Mouse (Mus musculus) forebrain, embryonic 14.5 days (tissue): ENCODE measurements around the gene Rgs2. TPM values are rescaled to one million over a fixed set of nuclear protein-coding genes. Genes with fewer than 3 reads are reported as not detected.

Source experiments
- ATAC-seq: fragments of 200-750 bp; cut with Nextera tagmentation; 2 replicates; pipeline ENCODE4 v1.8.0; 2017; ENCODE audit warnings: mild to moderate bottlenecking, moderate library complexity
- DNase-seq: peaks from one replicate; pipeline ENCODE4 v3.0.0-alpha.2; 2015; ENCODE audit warnings: low spot score
- H3K27ac ChIP-seq: fragments of 300-500 bp; sonication (generic); 2 replicates; pipeline ENCODE4 v1.5.1; 2014; ENCODE audit warnings: low read depth, mild to moderate bottlenecking, control low read depth, low read length, moderate library complexity
- H3K27me3 ChIP-seq: fragments of 300-500 bp; sonication (generic); replicated peaks from 2 replicates; pipeline ENCODE4 v1.6.1; 2014; ENCODE audit warnings: low read length, control low read depth, mixed read lengths; ENCODE audit not compliant: control insufficient read depth, insufficient read depth
- H3K36me3 ChIP-seq: fragments of 300-500 bp; sonication (generic); 2 replicates; pipeline ENCODE4 v1.6.1; 2014; ENCODE audit warnings: low read length, control low read depth; ENCODE audit not compliant: control insufficient read depth, insufficient read depth
- H3K4me1 ChIP-seq: fragments of 300-500 bp; sonication (generic); 2 replicates; pipeline ENCODE4 v1.6.1; 2014; ENCODE audit warnings: antibody characterized with exemption, low read length, control low read depth; ENCODE audit not compliant: control insufficient read depth, insufficient read depth
- H3K4me2 ChIP-seq: fragments of 300-500 bp; sonication (generic); 2 replicates; pipeline ENCODE4 v1.6.1; 2014; ENCODE audit warnings: mild to moderate bottlenecking, control low read depth, low read length
- H3K4me3 ChIP-seq: fragments of 300-500 bp; sonication (generic); 2 replicates; pipeline ENCODE4 v1.5.1; 2014; ENCODE audit warnings: low read depth, low read length, control low read depth
- H3K9ac ChIP-seq: fragments of 300-500 bp; sonication (generic); 2 replicates; pipeline ENCODE4 v1.6.1; 2014; ENCODE audit warnings: mild to moderate bottlenecking, low read length, control low read depth, moderate library complexity
- H3K9me3 ChIP-seq: fragments of 300-500 bp; sonication (generic); replicated peaks from 2 replicates; pipeline ENCODE4 v1.6.1; 2016; ENCODE audit warnings: low read length, control low read depth, mixed read lengths; ENCODE audit not compliant: control insufficient read depth
- WGBS: fragments of 180-500 bp; shearing (Covaris S2); extraction: QIAGEN DNeasy Blood & Tissue Kit; methylation state at CpG from one replicate; pipeline ENCODE4 v1.1.7; 2014; 5-methylcytosine and 5-hydroxymethylcytosine counted together
- polyA plus RNA-seq: library from polyadenylated mRNA; unstranded; fragments of >200 nt; fragmentation: Nextera tagmentation; extraction: Ambion mirVana; gene quantifications from 2 replicates; pipeline ENCODE4 v1.2.1, GENCODE M21; 2014

Gene Rgs2
- polyA plus RNA-seq, 1 experiment from 2014 or later: 98.0 TPM

GRCm38 (mm10) chr1:143962301-143962700, 41.7 kb downstream of the Rgs2 start:
- Histone ChIP-seq H3K9me3 (no peaks in the 10 kb centered on the region), H3K27me3 (no peaks in the 10 kb centered on the region), H3K4me2 (no peak overlapping the region), H3K4me3 (no peak overlapping the region), H3K4me1 (no peaks in the 10 kb centered on the region), H3K9ac (no peak overlapping the region), H3K36me3 (no peaks in the 10 kb centered on the region), H3K27ac (no peak overlapping the region)
- no peak for DNase-seq
- ATAC-seq: no peak
- WGBS: 88% methylated on average over 3 of the region's 3 CpGs

DNA sequence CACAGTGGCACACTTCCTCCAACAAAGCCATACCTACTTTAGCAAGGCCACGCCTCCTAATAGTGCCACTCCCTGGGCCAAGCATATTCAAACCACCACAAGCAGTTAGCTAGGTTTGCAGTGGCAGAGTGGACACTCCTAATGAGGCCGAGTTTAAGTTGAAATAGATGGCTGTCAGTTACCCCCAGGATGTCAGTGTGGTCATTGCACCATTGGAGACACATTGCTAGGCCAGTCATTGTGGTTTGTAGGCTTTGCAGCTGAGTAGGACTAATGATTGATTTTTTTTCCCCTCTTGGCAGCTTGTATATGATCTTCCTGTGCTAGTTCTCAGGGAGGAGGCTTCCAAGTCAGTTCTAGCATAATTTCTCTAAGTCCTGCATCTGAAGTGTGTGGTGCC, 43.6 kb downstream of the Rgs2 start:
- no peaks in the 10 kb centered on the region for H3K4me1 ChIP-seq
- H3K4me3 ChIP-seq: no peak overlapping the region
- H3K27me3 ChIP-seq: no peaks in the 10 kb centered on the region
- 91% methylated on average over 2 of the region's 2 CpGs for WGBS
- H3K36me3 ChIP-seq: no peaks in the 10 kb centered on the region
- no peaks in the 10 kb centered on the region for H3K9me3 ChIP-seq
- no peak overlapping the region for H3K9ac ChIP-seq
- no peak overlapping the region for H3K4me2 ChIP-seq
- ATAC-seq (no peak), DNase-seq (no peak)
- no peak overlapping the region for H3K27ac ChIP-seq

DNA sequence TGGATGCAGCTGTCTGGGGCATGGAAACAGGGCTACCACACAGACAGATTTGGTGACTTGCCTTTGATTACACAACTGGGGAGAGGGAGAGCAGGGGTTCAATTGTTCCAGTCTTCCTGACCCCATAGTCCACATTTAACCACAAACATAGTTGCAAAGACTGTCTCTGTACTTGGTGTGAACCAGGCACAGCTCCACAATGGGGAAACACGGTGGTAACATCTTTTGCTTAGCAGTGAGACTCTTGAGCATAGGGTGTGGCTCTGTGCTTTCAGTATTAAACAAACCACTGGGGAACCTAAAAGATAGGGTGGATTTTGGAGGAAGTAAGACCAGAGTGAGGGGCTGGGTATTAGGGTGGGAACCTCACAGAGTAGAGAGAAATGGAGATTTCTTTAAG, 47.9 kb downstream of the Rgs2 start:
- Histone ChIP-seq H3K9me3 (no peaks in the 10 kb centered on the region), H3K4me3 (no peak overlapping the region), H3K4me2 (no peak overlapping the region), H3K36me3 (no peaks in the 10 kb centered on the region), H3K9ac (no peak overlapping the region), H3K4me1 (no peaks in the 10 kb centered on the region), H3K27me3 (no peaks in the 10 kb centered on the region), H3K27ac (no peak overlapping the region)
- 89% methylated on average over 1 of the region's 1 CpGs for WGBS
- DNase-seq (no peak), ATAC-seq (no peak)

DNA sequence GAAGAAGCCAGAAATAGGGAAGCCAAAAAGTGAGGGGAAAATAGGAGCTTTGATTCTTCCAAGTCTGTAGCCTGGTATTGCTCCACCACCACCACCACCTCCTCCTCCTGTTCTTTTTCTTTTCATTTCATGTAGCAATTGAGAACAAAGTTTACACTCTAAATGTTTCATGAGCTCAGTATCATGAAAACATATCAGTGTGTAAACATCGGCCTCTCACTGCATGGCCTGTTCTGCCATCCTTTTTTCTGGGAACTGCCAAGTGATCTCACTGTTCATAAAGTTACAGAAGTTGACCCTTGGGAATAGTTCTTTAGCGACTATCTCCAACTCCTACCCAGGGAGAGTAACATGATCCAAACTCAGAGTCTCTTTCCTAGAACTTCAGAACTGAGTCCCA, 51.1 kb downstream of the Rgs2 start:
- 92% methylated on average over 2 of the region's 2 CpGs for WGBS
- H3K27me3 ChIP-seq: no peaks in the 10 kb centered on the region
- no peaks in the 10 kb centered on the region for H3K9me3 ChIP-seq
- H3K36me3 ChIP-seq: no peaks in the 10 kb centered on the region
- H3K27ac ChIP-seq: no peak overlapping the region
- ATAC-seq: no peak
- H3K9ac ChIP-seq: no peak overlapping the region
- H3K4me2 ChIP-seq: no peak overlapping the region
- H3K4me3 ChIP-seq: no peak overlapping the region
- H3K4me1 ChIP-seq: no peaks in the 10 kb centered on the region
- DNase-seq: no peak

Other genes with a start within 250 kb of the Rgs2 start
- gene Trove2, start 227.1 kb downstream of the Rgs2 start, polyA plus RNA-seq: 38.0 and 41.8 TPM in 2 replicates
- gene Uchl5, start 226.9 kb downstream of the Rgs2 start, polyA plus RNA-seq: 57.0 and 63.7 TPM in 2 replicates
- 2.3 and 2.7 TPM in 2 replicates for gene Rgs13, start 173.2 kb upstream of the Rgs2 start, polyA plus RNA-seq
- not detected in 2 replicates for gene Rgs1, start 245.1 kb upstream of the Rgs2 start, polyA plus RNA-seq